Mouse (Mus musculus): Measurements from ENCODE around the gene Cmip.

DNA sequence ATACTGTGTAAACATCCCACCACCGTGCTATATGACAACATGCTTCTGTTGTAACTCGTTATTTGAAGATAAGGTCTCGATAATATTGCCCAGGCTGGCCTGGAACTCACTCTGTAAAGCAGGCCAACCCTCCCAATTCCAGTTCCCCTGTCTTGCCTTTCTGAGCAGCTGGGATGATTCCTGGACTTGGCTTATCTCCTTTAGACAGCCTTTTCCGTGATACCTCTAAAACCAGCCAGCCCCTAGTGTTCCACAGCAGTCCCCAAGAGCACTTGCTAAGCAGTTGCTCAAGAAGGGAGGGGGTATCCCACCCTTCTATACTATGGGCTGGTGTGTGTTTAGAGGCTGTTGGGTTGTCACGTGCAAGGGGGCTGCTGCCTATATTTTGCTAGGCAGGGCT lies 165.0 kb downstream of the Cmip start:
- TF ChIP-seq CTCF (IDR thresholded peaks at IDR 0.05; ENCODE audit: borderline replicate concordance, control insufficient read depth, extremely low read depth, insufficient read depth, low read length, poor library complexity) (no peak), POLR2A (IDR thresholded peaks at IDR 0.05; ENCODE audit: control insufficient read depth, extremely low read depth, insufficient read depth, low read length, poor library complexity) (no peak)
